Mouse (Mus musculus): ENCODE results near the gene Gnpnat1. TPM values are rescaled to one million over a fixed set of nuclear protein-coding genes. Genes with fewer than 3 reads are reported as not detected.

Gnpnat1 gene
- polyA plus RNA-seq, 1 experiment: 12.5 TPM

GRCm38 (mm10) chr14:45423220-45423619 is 18.5 kb upstream of the Gnpnat1 start:
- Histone ChIP-seq H3K79me2 (ENCODE audit: control insufficient read depth, insufficient read depth) (no peaks in the 10 kb centered on the region), H3K4me3 (ENCODE audit: insufficient read depth, poor library complexity, severe bottlenecking) (no peak overlapping the region), H3K79me3 (ENCODE audit: low read depth) (no peaks in the 10 kb centered on the region), H3ac (ENCODE audit: control insufficient read depth, insufficient read length, low read depth) (no peak overlapping the region), H3K36me3 (ENCODE audit: control insufficient read depth, insufficient read depth) (no peaks in the 10 kb centered on the region), H3K27me3 (ENCODE audit: control insufficient read depth, insufficient read depth, insufficient read length) (peaks cover 4% of the 10 kb centered on the region)
- TF ChIP-seq USF1 (IDR thresholded peaks at IDR 0.05; ENCODE audit: low read depth) (no peak), CTCF (IDR thresholded peaks at IDR 0.05; ENCODE audit: control insufficient read depth, insufficient read depth, insufficient read length) (peak; percentile 25)

DNA sequence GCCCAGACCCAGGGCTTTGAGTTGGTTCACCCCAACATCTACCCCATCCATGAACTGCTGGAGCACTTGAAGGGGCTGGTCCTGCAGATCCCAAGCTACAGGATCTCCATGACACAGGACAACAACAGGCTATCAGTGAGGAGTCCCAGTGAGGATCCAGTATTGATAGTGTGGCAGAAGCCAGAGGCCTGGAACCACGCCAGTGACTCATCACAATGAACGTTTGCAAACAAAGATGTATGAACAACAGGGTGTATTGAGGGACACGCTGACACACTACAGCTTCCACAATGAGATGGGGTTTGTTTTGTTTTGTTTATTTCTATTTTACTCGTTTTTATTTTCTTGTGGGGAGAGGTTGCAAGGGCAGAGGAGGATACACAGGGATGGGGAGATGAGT is 17.7 kb upstream of the Gnpnat1 start:
- Histone ChIP-seq H3ac (ENCODE audit: control insufficient read depth, insufficient read length, low read depth) (no peak overlapping the region), H3K27me3 (ENCODE audit: control insufficient read depth, insufficient read depth, insufficient read length) (peaks cover 4% of the 10 kb centered on the region), H3K36me3 (ENCODE audit: control insufficient read depth, insufficient read depth) (no peaks in the 10 kb centered on the region), H3K4me3 (ENCODE audit: insufficient read depth, poor library complexity, severe bottlenecking) (no peak overlapping the region), H3K79me3 (ENCODE audit: low read depth) (no peaks in the 10 kb centered on the region), H3K79me2 (ENCODE audit: control insufficient read depth, insufficient read depth) (no peaks in the 10 kb centered on the region)
- TF ChIP-seq MYOG (IDR thresholded peaks at IDR 0.05; ENCODE audit: control insufficient read depth, extremely low read depth, insufficient read length) (no peak), CEBPB (IDR thresholded peaks at IDR 0.05; ENCODE audit: low read depth) (no peak), CTCF (IDR thresholded peaks at IDR 0.05; ENCODE audit: control insufficient read depth, insufficient read depth, insufficient read length) (no peak), FOSL1 (IDR thresholded peaks at IDR 0.05; ENCODE audit: insufficient read depth, low read length, poor library complexity, severe bottlenecking) (no peak), MYOD1 (IDR thresholded peaks at IDR 0.05; ENCODE audit: control insufficient read depth, insufficient read length, low read depth) (no peak), MAX (IDR thresholded peaks at IDR 0.05) (no peak), USF1 (IDR thresholded peaks at IDR 0.05; ENCODE audit: low read depth) (no peak)

DNA sequence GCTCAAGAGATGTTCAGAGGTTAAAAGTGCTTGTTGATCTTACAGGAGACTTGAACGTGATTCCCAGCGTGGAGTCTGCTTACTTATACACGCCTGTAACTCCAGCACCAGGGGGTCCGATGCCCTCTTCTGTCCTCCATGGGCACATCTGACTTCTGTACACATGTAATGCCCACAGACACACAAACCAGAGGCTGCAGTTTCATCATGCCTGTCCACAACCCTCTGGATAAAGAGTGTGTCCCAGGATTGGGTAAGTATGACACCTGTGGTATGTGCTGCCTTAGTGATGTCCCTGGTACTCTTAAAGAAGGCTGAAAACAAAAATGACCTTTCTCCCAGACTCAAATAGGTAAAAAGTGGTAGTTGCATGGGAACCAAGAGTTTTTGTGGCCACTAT is 14.6 kb upstream of the Gnpnat1 start:
- no peak overlapping the region for H3ac ChIP-seq (ENCODE audit: control insufficient read depth, insufficient read length, low read depth)
- no peak for TF ChIP-seq CEBPB (IDR thresholded peaks at IDR 0.05; ENCODE audit: low read depth)
- no peak for TF ChIP-seq FOSL1 (IDR thresholded peaks at IDR 0.05; ENCODE audit: insufficient read depth, low read length, poor library complexity, severe bottlenecking)
- no peak for TF ChIP-seq MYOG (IDR thresholded peaks at IDR 0.05; ENCODE audit: control insufficient read depth, extremely low read depth, insufficient read length)
- no peak for TF ChIP-seq MYOD1 (IDR thresholded peaks at IDR 0.05; ENCODE audit: control insufficient read depth, insufficient read length, low read depth)
- no peak for TF ChIP-seq USF1 (IDR thresholded peaks at IDR 0.05; ENCODE audit: low read depth)
- no peak for TF ChIP-seq CTCF (IDR thresholded peaks at IDR 0.05; ENCODE audit: control insufficient read depth, insufficient read depth, insufficient read length)
- no peak for TF ChIP-seq MAX (IDR thresholded peaks at IDR 0.05)
- no peaks in the 10 kb centered on the region for H3K36me3 ChIP-seq (ENCODE audit: control insufficient read depth, insufficient read depth)
- peaks cover 4% of the 10 kb centered on the region for H3K27me3 ChIP-seq (ENCODE audit: control insufficient read depth, insufficient read depth, insufficient read length)
- no peaks in the 10 kb centered on the region for H3K79me2 ChIP-seq (ENCODE audit: control insufficient read depth, insufficient read depth)
- H3K79me3 ChIP-seq (ENCODE audit: low read depth): no peaks in the 10 kb centered on the region
- H3K4me3 ChIP-seq (ENCODE audit: insufficient read depth, poor library complexity, severe bottlenecking): no peak overlapping the region

- Histone ChIP-seq H3ac (ENCODE audit: control insufficient read depth, insufficient read length, low read depth) (no peak overlapping the region), H3K79me3 (ENCODE audit: low read depth) (no peaks in the 10 kb centered on the region), H3K79me2 (ENCODE audit: control insufficient read depth, insufficient read depth) (no peaks in the 10 kb centered on the region), H3K27me3 (ENCODE audit: control insufficient read depth, insufficient read depth, insufficient read length) (peaks cover 4% of the 10 kb centered on the region), H3K36me3 (ENCODE audit: control insufficient read depth, insufficient read depth) (no peaks in the 10 kb centered on the region), H3K4me3 (ENCODE audit: insufficient read depth, poor library complexity, severe bottlenecking) (no peak overlapping the region)
- TF ChIP-seq MAX (IDR thresholded peaks at IDR 0.05) (no peak), CTCF (IDR thresholded peaks at IDR 0.05; ENCODE audit: control insufficient read depth, insufficient read depth, insufficient read length) (no peak), MYOD1 (IDR thresholded peaks at IDR 0.05; ENCODE audit: control insufficient read depth, insufficient read length, low read depth) (no peak), MYOG (IDR thresholded peaks at IDR 0.05; ENCODE audit: control insufficient read depth, extremely low read depth, insufficient read length) (no peak), FOSL1 (IDR thresholded peaks at IDR 0.05; ENCODE audit: insufficient read depth, low read length, poor library complexity, severe bottlenecking) (no peak), CEBPB (IDR thresholded peaks at IDR 0.05; ENCODE audit: low read depth) (no peak), USF1 (IDR thresholded peaks at IDR 0.05; ENCODE audit: low read depth) (no peak)
These were observed 13.8 kb upstream of the Gnpnat1 start for GRCm38 (mm10) chr14:45418553-45418952.

DNA sequence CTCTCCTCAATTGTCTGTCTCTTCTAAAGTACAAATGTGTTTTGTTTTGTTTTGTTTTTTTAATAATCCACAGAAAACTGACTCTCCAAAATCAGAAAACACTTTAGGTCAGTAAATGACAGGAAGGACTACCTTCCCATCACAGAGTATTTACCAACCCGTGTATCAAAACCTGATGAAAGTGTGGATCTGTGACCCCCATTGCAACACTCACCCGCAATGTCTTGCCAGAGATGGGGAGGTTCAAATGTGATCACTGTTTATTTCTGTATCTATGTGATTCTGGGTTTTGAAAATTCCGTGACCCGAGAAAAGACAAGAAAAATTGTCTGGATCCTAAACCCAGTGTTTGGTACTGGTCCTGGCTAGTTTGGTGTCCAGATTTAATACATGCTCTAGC is 11.6 kb upstream of the Gnpnat1 start:
- H3K36me3 ChIP-seq (ENCODE audit: control insufficient read depth, insufficient read depth): no peaks in the 10 kb centered on the region
- TF ChIP-seq MYOD1 (IDR thresholded peaks at IDR 0.05; ENCODE audit: control insufficient read depth, insufficient read length, low read depth) (no peak), USF1 (IDR thresholded peaks at IDR 0.05; ENCODE audit: low read depth) (no peak), FOSL1 (IDR thresholded peaks at IDR 0.05; ENCODE audit: insufficient read depth, low read length, poor library complexity, severe bottlenecking) (no peak)
- no peak overlapping the region for H3ac ChIP-seq (ENCODE audit: control insufficient read depth, insufficient read length, low read depth)
- no peaks in the 10 kb centered on the region for H3K79me2 ChIP-seq (ENCODE audit: control insufficient read depth, insufficient read depth)
- no peaks in the 10 kb centered on the region for H3K79me3 ChIP-seq (ENCODE audit: low read depth)
- no peak overlapping the region for H3K4me3 ChIP-seq (ENCODE audit: insufficient read depth, poor library complexity, severe bottlenecking)
- H3K27me3 ChIP-seq (ENCODE audit: control insufficient read depth, insufficient read depth, insufficient read length): no peaks in the 10 kb centered on the region

GRCm38 (mm10) chr14:45403651-45404050 is 1.1 kb downstream of the Gnpnat1 start:
- Histone ChIP-seq H3K79me2 (ENCODE audit: control insufficient read depth, insufficient read depth) (no peaks in the 10 kb centered on the region), H3K79me3 (ENCODE audit: low read depth) (no peaks in the 10 kb centered on the region), H3K36me3 (ENCODE audit: control insufficient read depth, insufficient read depth) (no peaks in the 10 kb centered on the region), H3K27me3 (ENCODE audit: control insufficient read depth, insufficient read depth, insufficient read length) (peaks cover 5% of the 10 kb centered on the region), H3K4me3 (ENCODE audit: insufficient read depth, poor library complexity, severe bottlenecking) (no peak overlapping the region), H3ac (ENCODE audit: control insufficient read depth, insufficient read length, low read depth) (no peak overlapping the region)
- TF ChIP-seq MYOG (IDR thresholded peaks at IDR 0.05; ENCODE audit: control insufficient read depth, extremely low read depth, insufficient read length): no peak
- TF ChIP-seq MYOD1 (IDR thresholded peaks at IDR 0.05; ENCODE audit: control insufficient read depth, insufficient read length, low read depth): no peak
- TF ChIP-seq CEBPB (IDR thresholded peaks at IDR 0.05; ENCODE audit: low read depth): no peak
- no peak for TF ChIP-seq FOSL1 (IDR thresholded peaks at IDR 0.05; ENCODE audit: insufficient read depth, low read length, poor library complexity, severe bottlenecking)
- no peak for TF ChIP-seq MAX (IDR thresholded peaks at IDR 0.05)
- no peak for TF ChIP-seq USF1 (IDR thresholded peaks at IDR 0.05; ENCODE audit: low read depth)
- TF ChIP-seq CTCF (IDR thresholded peaks at IDR 0.05; ENCODE audit: control insufficient read depth, insufficient read depth, insufficient read length): no peak
